Mouse (Mus musculus): ENCODE measurements at regions not wholly inside any gene's neighbourhood (a gene's known extent, or its start where the extent isn't known, plus 50 kb on each side); places are given as distances from the start of the nearest gene placed in this dataset.

DNA sequence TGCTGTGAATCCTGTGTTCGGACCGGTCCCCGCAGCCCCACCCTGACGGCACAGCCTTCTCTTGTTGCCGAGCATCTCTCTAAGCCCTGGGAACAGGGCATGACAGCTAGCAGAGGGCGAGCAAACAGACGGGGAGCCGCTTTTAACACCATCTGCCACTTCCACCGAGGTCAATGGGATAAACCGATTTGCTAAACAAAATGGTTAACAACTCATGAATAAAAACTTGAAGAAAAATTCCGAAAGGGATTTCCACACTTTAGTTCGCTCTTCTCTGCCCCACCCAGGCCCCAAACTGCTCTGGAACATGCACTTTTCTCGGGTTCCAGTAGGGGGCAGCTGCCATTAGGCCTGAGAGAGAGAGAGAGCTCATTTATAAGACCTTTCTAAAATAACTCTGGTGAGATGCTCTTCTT is 72.0 kb upstream of the Pcdh8 start:
- no peaks in the 10 kb centered on the region for H3K79me2 ChIP-seq (ENCODE audit: control insufficient read depth, insufficient read depth, low read length, poor library complexity)
- no peak for DNase-seq (ENCODE audit: low read depth, low spot score)
- H3K4me3 ChIP-seq (ENCODE audit: control insufficient read depth in 1 of 2, insufficient read depth in 1 of 2, low read depth in 2 of 2, low read length in 2 of 2): no peak overlapping the region
- H3K9me3 ChIP-seq (replicated peaks; ENCODE audit: insufficient read depth, low read length): no peaks in the 10 kb centered on the region
- no peak overlapping the region for H3K9ac ChIP-seq (ENCODE audit: control insufficient read depth, low read depth, low read length, poor library complexity, severe bottlenecking)
- TF ChIP-seq CTCF (IDR thresholded peaks at IDR 0.05 in 2 of 3, conservative IDR thresholded peaks at IDR 0.05 in 1 of 3; ENCODE audit: control insufficient read depth in 1 of 3, insufficient read depth in 1 of 3, low read depth in 2 of 3, low read length in 3 of 3, poor library complexity in 1 of 3, severe bottlenecking in 1 of 3) (peak in 1 of 3 experiments; percentile 15; a peak in 2 of 6 replicates), TCF12 (IDR thresholded peaks at IDR 0.05; ENCODE audit: low read depth, low read length) (no peak)
- no peaks in the 10 kb centered on the region for H3K4me1 ChIP-seq (ENCODE audit: control insufficient read depth in 1 of 2, insufficient read depth in 2 of 2, low read length in 2 of 2)
- no peaks in the 10 kb centered on the region for H3K36me3 ChIP-seq (ENCODE audit: control insufficient read depth in 1 of 2, insufficient read depth in 2 of 2, low read length in 2 of 2)
- H3K27me3 ChIP-seq (ENCODE audit: control insufficient read depth in 1 of 2, insufficient read depth in 2 of 2, low read length in 2 of 2): no peaks in the 10 kb centered on the region
- H3K27ac ChIP-seq (ENCODE audit: control insufficient read depth, low read depth, low read length): no peak overlapping the region

GRCm38 (mm10) chr14:79842734-79843133 is 71.6 kb upstream of the Pcdh8 start:
- H3K4me1 ChIP-seq (ENCODE audit: control insufficient read depth in 1 of 2, insufficient read depth in 2 of 2, low read length in 2 of 2): no peaks in the 10 kb centered on the region
- H3K79me2 ChIP-seq (ENCODE audit: control insufficient read depth, insufficient read depth, low read length, poor library complexity): no peaks in the 10 kb centered on the region
- no peaks in the 10 kb centered on the region for H3K36me3 ChIP-seq (ENCODE audit: control insufficient read depth in 1 of 2, insufficient read depth in 2 of 2, low read length in 2 of 2)
- no peak for DNase-seq (ENCODE audit: low read depth, low spot score)
- no peak overlapping the region for H3K9ac ChIP-seq (ENCODE audit: control insufficient read depth, low read depth, low read length, poor library complexity, severe bottlenecking)
- H3K9me3 ChIP-seq (replicated peaks; ENCODE audit: insufficient read depth, low read length): no peaks in the 10 kb centered on the region
- H3K27ac ChIP-seq (ENCODE audit: control insufficient read depth, low read depth, low read length): no peak overlapping the region
- H3K27me3 ChIP-seq (ENCODE audit: control insufficient read depth in 1 of 2, insufficient read depth in 2 of 2, low read length in 2 of 2): no peaks in the 10 kb centered on the region
- H3K4me3 ChIP-seq (ENCODE audit: control insufficient read depth in 1 of 2, insufficient read depth in 1 of 2, low read depth in 2 of 2, low read length in 2 of 2): no peak overlapping the region
- TF ChIP-seq POLR2AphosphoS5 (IDR thresholded peaks at IDR 0.05; ENCODE audit: borderline replicate concordance, low read depth, low read length) (no peak), MAZ (IDR thresholded peaks at IDR 0.05; ENCODE audit: low read depth, low read length) (no peak), TAL1 (IDR thresholded peaks at IDR 0.05; ENCODE audit: low read length) (no peak), SMC3 (IDR thresholded peaks at IDR 0.05; ENCODE audit: low read depth, low read length) (no peak), ZMIZ1 (IDR thresholded peaks at IDR 0.05; ENCODE audit: low read depth, low read length) (no peak), SIN3A (IDR thresholded peaks at IDR 0.05; ENCODE audit: low read length) (no peak), JUND (IDR thresholded peaks at IDR 0.05; ENCODE audit: low read depth, low read length) (no peak), HCFC1 (IDR thresholded peaks at IDR 0.05; ENCODE audit: low read depth, low read length) (no peak), NELFE (IDR thresholded peaks at IDR 0.05; ENCODE audit: low read depth, low read length) (no peak)

GRCm38 (mm10) chr14:79837101-79837500 is 66.0 kb upstream of the Pcdh8 start:
- no peak for DNase-seq (ENCODE audit: low read depth, low spot score)

More at GRCm38 (mm10) chr14:79837101-79837500, 66.0 kb upstream of the Pcdh8 start:
- no peaks in the 10 kb centered on the region for H3K27me3 ChIP-seq (ENCODE audit: control insufficient read depth in 1 of 2, insufficient read depth in 2 of 2, low read length in 2 of 2)
- no peak overlapping the region for H3K4me3 ChIP-seq (ENCODE audit: control insufficient read depth in 1 of 2, insufficient read depth in 1 of 2, low read depth in 2 of 2, low read length in 2 of 2)
- no peak overlapping the region for H3K9ac ChIP-seq (ENCODE audit: control insufficient read depth, low read depth, low read length, poor library complexity, severe bottlenecking)
- no peaks in the 10 kb centered on the region for H3K9me3 ChIP-seq (replicated peaks; ENCODE audit: insufficient read depth, low read length)
- H3K4me1 ChIP-seq (ENCODE audit: control insufficient read depth in 1 of 2, insufficient read depth in 2 of 2, low read length in 2 of 2): no peaks in the 10 kb centered on the region
- no peak overlapping the region for H3K27ac ChIP-seq (ENCODE audit: control insufficient read depth, low read depth, low read length)
- no peaks in the 10 kb centered on the region for H3K79me2 ChIP-seq (ENCODE audit: control insufficient read depth, insufficient read depth, low read length, poor library complexity)
- no peaks in the 10 kb centered on the region for H3K36me3 ChIP-seq (ENCODE audit: control insufficient read depth in 1 of 2, insufficient read depth in 2 of 2, low read length in 2 of 2)
- no peak for TF ChIP-seq ZKSCAN1 (IDR thresholded peaks at IDR 0.05; ENCODE audit: low read depth, low read length)
- TF ChIP-seq MAZ (IDR thresholded peaks at IDR 0.05; ENCODE audit: low read depth, low read length): no peak
- no peak for TF ChIP-seq ZMIZ1 (IDR thresholded peaks at IDR 0.05; ENCODE audit: low read depth, low read length)
- no peak for TF ChIP-seq TCF12 (IDR thresholded peaks at IDR 0.05; ENCODE audit: low read depth, low read length)
- TF ChIP-seq MAFK (IDR thresholded peaks at IDR 0.05; ENCODE audit: borderline replicate concordance, low read depth, low read length): no peak
- no peak for TF ChIP-seq E2F4 (IDR thresholded peaks at IDR 0.05; ENCODE audit: borderline replicate concordance, low read depth, low read length)
- no peak for TF ChIP-seq RAD21 (IDR thresholded peaks at IDR 0.05; ENCODE audit: low read depth, low read length)
- TF ChIP-seq SMC3 (IDR thresholded peaks at IDR 0.05; ENCODE audit: low read depth, low read length): no peak
- TF ChIP-seq TBP (IDR thresholded peaks at IDR 0.05; ENCODE audit: low read depth, low read length): no peak
- no peak for TF ChIP-seq NRF1 (IDR thresholded peaks at IDR 0.05; ENCODE audit: insufficient read depth, low read depth, low read length, poor library complexity, severe bottlenecking)
- TF ChIP-seq ZNF384 (IDR thresholded peaks at IDR 0.05; ENCODE audit: low read depth, low read length): no peak
